Mouse (Mus musculus) E14TG2a.4 (cell line): ENCODE results near the gene Prr19.

Experiments
- H3K27me3 ChIP-seq: 2 replicates; pipeline ENCODE4 v1.6.1; 2014; ENCODE audit warnings: low read length, control low read depth; ENCODE audit not compliant: insufficient read depth
- H3K36me3 ChIP-seq: 2 replicates; pipeline ENCODE4 v1.6.1; 2014; ENCODE audit warnings: low read length, control low read depth; ENCODE audit not compliant: insufficient read depth
- H3K4me1 ChIP-seq: replicated peaks from 2 replicates; pipeline ENCODE4 v1.6.1; 2014; ENCODE audit warnings: low read depth, low read length, control low read depth
- H3K4me3 ChIP-seq: replicated peaks from 2 replicates; pipeline ENCODE4 v1.5.1; 2014; ENCODE audit warnings: mild to moderate bottlenecking, low read length
- H3K9me3 ChIP-seq: 2 replicates; pipeline ENCODE4 v1.6.1; 2014; ENCODE audit warnings: low read length, control low read depth
- CTCF ChIP-seq: conservative IDR thresholded peaks from 2 replicates; pipeline ENCODE4 v1.5.1; 2014; ENCODE audit warnings: low read length
- NANOG ChIP-seq: IDR thresholded peaks from 2 replicates; pipeline ENCODE4 v1.6.1; 2014; ENCODE audit warnings: borderline replicate concordance, low read length, mixed read lengths
- POU5F1 ChIP-seq: IDR thresholded peaks from 2 replicates; pipeline ENCODE4 v1.6.1; 2014; ENCODE audit warnings: low read length, borderline replicate concordance

Gene Prr19

DNA sequence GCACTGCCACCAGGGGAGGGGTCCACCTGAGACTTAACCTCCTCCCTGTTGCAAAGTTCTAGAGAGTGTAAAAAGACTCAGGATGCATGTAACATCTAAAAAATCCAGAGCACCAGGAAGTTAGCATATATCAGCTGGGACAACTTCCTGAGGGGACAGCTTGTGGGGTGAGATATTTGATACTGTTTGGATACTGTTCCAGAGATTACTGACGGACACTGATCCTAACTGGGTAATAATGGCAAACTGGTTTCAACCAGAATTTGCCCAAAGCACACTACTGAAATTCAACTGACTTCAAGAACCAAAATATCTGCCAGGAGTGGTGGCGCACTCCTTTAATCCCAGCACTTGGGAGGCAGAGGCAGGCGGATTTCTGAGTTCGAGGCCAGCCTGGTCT is 6.7 kb upstream of the Prr19 start:
- TF ChIP-seq POU5F1 (no peak), NANOG (no peak), CTCF (no peak)
- H3K36me3 ChIP-seq: peaks cover 70% of the 10 kb centered on the region
- H3K4me3 ChIP-seq: no peak overlapping the region
- H3K27me3 ChIP-seq: no peaks in the 10 kb centered on the region
- no peaks in the 10 kb centered on the region for H3K9me3 ChIP-seq
- peaks cover 75% of the 10 kb centered on the region for H3K4me1 ChIP-seq

DNA sequence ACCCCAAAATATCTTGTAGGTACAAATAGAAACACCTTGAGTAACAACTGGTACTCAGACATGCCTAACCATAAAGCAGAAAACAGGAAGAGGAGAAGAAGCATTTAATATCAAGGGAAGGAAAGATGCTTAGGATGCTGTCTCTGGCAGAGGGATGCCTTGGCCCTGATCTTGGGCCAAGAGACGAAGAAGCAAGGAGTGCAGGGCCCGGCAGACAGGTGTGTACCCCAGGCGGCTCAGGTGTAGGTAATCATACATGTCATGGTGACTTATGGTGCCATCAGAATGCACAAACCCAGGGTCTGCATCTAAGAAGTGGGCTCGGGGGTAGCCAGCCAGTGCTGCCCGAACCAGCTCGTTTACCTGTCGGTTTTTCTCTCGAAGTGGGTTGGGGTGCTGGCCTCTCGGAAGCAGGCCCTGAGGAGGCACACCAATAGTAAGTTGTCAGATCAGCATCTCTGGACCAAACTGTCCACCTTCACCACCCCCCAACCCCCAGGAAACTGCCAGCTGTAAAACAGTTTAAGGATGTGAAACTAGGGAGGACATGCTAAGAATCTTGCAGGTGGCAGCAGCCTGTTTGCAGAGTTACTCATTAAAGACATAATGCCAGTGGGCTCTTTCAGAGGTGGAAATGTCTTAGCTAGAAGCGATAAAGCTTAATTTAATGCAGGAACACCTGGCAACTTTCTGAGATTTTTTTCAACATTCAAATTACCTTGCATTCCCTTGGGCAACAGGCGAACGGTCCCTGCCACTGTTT is 6.1 kb upstream of the Prr19 start:
- no peak overlapping the region for H3K4me3 ChIP-seq
- H3K4me1 ChIP-seq: peaks cover 71% of the 10 kb centered on the region
- peaks cover 63% of the 10 kb centered on the region for H3K36me3 ChIP-seq
- no peak for TF ChIP-seq POU5F1
- no peak for TF ChIP-seq NANOG
- no peak for TF ChIP-seq CTCF
- H3K9me3 ChIP-seq: no peaks in the 10 kb centered on the region
- H3K27me3 ChIP-seq: no peaks in the 10 kb centered on the region

GRCm38 (mm10) chr7:25296945-25297453 is 4.2 kb upstream of the Prr19 start:
- TF ChIP-seq CTCF (no peak), NANOG (no peak), POU5F1 (no peak)
- Histone ChIP-seq H3K4me1 (peaks cover 60% of the 10 kb centered on the region), H3K36me3 (peaks cover 45% of the 10 kb centered on the region), H3K9me3 (no peaks in the 10 kb centered on the region), H3K27me3 (peaks cover 5% of the 10 kb centered on the region), H3K4me3 (peak overlapping the region; percentile 94)

DNA sequence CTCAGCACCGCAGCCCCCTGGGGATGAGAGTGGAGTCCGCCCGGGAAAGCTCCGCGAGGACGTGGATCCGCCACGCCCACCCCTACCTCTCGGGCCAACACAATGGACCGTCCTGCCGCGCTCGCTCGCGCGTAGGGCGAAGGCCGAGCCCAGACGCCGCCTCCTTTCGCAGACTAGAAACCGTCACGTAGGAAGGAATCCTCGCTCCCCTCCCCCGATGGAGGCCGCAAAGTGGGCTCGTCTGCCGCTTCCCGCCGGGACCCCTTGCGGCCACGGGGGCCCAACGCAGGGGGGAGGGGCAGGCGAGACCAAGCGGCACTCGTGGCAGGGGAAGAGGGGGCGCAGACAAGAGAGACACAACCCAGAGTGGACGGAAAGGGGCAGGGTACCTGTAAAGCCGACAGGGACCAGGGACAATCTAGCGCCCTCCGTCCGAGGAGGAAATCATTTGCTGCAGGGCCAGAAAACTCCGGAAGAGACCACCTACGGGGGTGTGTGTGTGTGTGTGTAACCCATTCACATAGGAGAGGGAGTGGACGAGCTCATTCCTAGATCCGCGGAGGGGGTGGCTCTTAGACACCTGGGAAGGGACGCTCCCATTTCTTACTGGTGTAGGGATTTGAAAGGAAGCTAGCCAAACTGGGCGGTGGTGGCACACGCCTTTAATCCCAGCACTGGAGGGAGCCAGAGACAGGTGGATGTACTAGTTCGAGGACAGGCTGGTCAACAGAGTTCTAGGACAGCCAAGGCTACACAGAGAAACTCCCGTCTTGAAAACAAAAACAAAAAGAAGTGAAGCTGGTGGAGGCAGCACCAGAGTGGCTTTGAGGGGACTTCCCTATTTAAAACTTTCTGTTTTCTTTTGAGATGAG is 3.5 kb upstream of the Prr19 start, which contains the start of gene Pafah1b3:
TSS of gene Pafah1b3 (minus strand) at position 533 of the 872 bp plus-strand sequence.
- no peak for TF ChIP-seq CTCF
- no peak for TF ChIP-seq NANOG
- TF ChIP-seq POU5F1: no peak
- peak within 1 kb of the TSS; percentile 94 for H3K4me3 ChIP-seq
- H3K9me3 ChIP-seq: no peaks in the 10 kb centered on the region
- peaks cover 38% of the 10 kb centered on the region for H3K36me3 ChIP-seq
- H3K27me3 ChIP-seq: peaks cover 11% of the 10 kb centered on the region
- H3K4me1 ChIP-seq: peaks cover 60% of the 10 kb centered on the region

DNA sequence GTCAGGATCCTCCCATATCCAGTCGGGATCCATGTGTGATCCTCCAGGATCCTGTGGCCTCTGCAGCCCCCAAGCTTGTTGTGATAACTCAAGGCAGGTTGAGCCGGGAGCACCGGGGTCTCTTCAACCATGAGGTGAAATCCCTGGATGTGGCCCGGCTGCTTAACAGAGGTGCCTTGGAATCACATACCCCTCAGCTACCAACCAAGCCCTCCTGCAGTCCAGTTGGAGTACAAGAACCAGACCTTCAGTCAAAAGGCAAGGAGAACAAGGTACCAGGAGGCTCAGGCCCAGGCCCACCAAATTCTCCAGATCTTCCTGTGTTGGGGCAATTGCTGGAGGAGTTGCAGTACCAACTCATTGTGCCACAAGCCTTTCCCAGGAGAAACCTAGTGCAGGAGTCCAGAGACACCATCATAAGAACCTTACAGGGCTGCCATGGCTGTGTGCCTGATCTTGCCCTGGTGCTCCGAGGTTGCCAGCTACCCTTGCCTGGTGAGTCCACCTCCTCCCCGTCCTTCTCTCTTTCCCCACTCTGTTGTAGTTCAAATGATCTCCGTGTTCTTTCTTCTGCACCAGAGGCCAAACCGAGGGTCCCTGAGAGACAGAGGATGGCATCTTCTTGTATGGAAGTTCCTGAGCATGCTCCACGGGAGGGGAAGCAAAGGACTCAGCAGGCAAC is 1.9 kb downstream of the Prr19 start:
- Histone ChIP-seq H3K9me3 (no peaks in the 10 kb centered on the region), H3K36me3 (peaks cover 17% of the 10 kb centered on the region; the same call in 1 of the 2 replicates), H3K4me1 (peaks cover 53% of the 10 kb centered on the region), H3K27me3 (peaks cover 32% of the 10 kb centered on the region), H3K4me3 (peak overlapping the region; percentile 30)
- TF ChIP-seq CTCF (no peak), POU5F1 (no peak), NANOG (no peak)

- no peak for TF ChIP-seq NANOG
- no peak for TF ChIP-seq CTCF
- no peak for TF ChIP-seq POU5F1
- H3K4me3 ChIP-seq: peak overlapping the region; percentile 30; the same call in 1 of the 2 replicates
- peaks cover 17% of the 10 kb centered on the region; the same call in 1 of the 2 replicates for H3K36me3 ChIP-seq
- peaks cover 37% of the 10 kb centered on the region for H3K27me3 ChIP-seq
- H3K4me1 ChIP-seq: peaks cover 48% of the 10 kb centered on the region
- no peaks in the 10 kb centered on the region for H3K9me3 ChIP-seq
These were observed 2.4 kb downstream of the Prr19 start for GRCm38 (mm10) chr7:25303685-25304006.

DNA sequence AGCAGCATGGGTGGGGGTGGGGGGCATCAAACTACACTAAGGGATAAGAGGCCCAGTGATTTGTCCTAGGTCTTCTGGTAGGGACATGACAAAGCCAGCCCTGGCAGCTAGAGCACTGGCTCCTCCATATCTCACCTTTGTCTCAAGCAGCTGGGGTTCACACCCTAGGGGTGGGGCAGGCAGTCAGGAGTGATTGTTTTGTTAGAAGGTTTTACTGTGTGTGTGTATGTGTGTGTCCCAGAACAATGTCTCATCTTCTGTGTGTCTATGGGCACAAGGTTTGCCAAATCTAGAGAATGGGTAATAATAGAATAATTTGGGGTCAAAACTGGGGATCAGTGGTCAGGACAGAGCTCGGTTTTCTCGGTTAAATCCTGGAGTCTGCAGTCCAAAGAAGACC is 4.3 kb downstream of the Prr19 start:
- Histone ChIP-seq H3K27me3 (peaks cover 42% of the 10 kb centered on the region), H3K4me1 (peaks cover 50% of the 10 kb centered on the region), H3K9me3 (no peaks in the 10 kb centered on the region), H3K4me3 (peak overlapping the region; percentile 86), H3K36me3 (peaks cover 17% of the 10 kb centered on the region; the same call in 1 of the 2 replicates)
- TF ChIP-seq POU5F1 (no peak), NANOG (no peak), CTCF (no peak)

DNA sequence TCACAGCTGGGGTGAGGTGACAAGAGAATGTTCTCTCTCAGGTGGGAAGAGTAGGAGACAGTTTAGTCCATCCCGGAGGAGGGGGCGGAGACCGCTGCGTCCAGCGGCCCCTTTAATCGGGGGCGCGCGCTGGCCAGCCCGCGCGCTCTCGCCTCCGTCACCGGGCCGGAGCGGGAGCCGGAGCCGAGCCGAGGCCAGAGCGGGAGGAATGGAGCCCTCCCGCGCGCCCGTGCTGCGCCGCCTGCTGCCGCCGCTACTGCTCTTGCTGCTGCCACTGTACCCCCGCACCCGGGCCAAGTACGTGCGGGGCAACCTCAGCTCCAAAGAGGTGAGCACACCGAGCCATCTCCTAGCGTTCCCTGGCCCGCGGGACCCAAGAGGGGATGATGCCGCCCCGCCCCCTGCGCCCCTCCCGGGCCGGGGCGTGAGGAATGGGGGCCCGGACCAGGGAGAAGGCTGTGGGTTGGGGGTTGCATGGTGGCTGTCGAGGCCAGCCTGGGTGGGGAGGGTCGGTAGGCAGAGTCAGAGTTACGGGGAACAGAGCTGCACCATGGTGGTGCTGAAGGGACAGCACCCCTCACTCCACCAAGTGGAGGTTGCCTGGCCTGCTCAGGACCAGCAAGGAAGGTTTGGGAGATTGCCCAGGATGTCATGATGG is 4.9 kb downstream of the Prr19 start, which contains the start of gene Tmem145:
TSS of gene Tmem145 (plus strand) at position 151 of the 658 bp plus-strand sequence.
- TF ChIP-seq CTCF (no peak), NANOG (no peak), POU5F1 (no peak)

More for the DNA sequence above, 4.9 kb downstream of the Prr19 start, which contains the start of gene Tmem145:
- Histone ChIP-seq H3K36me3 (peaks cover 17% of the 10 kb centered on the region; the same call in 1 of the 2 replicates), H3K4me3 (peak within 1 kb of the TSS; percentile 86), H3K27me3 (peaks cover 43% of the 10 kb centered on the region), H3K4me1 (peaks cover 53% of the 10 kb centered on the region), H3K9me3 (no peaks in the 10 kb centered on the region)
